Mouse (Mus musculus): ENCODE measurements around the gene Rpl31.

The Rpl31 gene

GRCm38 (mm10) chr1:39368267-39368841 is 712 bp downstream of the Rpl31 start:
- DNase-seq = peak; percentile 34

DNA sequence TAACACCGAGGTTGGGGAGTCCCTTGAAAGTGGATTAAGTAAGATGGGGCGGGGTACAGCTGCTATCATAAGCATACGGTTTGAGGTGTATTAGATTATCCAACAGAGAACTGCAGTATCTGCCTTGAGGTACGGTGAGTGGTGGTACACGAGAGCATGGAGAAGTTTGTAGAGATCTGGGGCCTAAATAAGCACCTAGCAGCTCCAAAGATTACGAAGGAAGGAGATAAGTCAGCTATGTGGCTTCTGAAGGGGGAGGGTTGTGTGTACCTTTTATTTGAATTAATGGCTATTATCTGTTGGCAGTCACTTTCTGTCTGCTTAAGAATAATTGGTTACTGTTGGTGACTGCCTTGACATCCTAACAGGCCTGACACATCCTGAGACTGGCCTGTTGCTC is 2.8 kb downstream of the Rpl31 start:
- DNase-seq = no peak

- DNase-seq = no peak
These were observed 4.7 kb downstream of the Rpl31 start for GRCm38 (mm10) chr1:39372220-39372843.

DNA sequence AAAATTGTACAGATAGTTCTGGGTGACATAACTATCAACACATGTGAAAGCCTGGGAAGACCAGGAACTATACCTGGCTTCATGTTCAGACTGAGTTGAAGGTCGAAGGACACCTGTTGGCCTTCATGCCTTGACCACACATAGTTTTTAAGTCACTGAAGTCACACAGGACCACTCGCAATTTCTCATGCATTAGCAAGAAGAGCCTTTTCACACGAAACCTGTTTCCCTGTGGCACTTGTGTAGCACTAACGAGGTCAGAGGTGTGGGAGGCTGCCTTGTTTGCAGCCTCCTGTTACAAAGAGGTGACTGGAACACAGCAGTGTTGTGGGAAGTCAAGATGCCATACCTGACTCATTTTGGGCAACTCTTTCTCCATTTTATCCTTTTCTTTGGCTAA is 5.7 kb downstream of the Rpl31 start:
- no peak for DNase-seq

- DNase-seq = no peak
These were observed 6.7 kb downstream of the Rpl31 start for GRCm38 (mm10) chr1:39374231-39374809.

DNA sequence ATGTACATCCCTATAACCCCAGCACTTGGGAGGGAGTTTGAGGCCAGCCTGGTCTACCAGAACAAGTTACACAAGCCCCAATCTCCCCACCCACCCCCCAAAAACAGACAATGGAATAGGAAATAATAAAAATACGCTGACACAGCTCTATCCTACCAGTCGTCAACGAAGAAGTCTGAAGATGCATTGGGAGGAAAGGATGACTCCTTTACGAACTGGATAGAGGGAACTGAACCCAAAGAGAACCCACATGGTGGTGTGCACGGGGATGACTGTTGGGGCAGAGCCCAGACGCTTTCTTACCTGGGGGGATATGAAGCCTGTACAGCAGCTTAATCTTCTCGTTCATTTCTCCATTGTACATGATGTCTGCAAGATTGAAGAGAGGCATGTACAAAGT is 8.5 kb downstream of the Rpl31 start:
- DNase-seq = no peak

- no peak for DNase-seq
These were observed 9.1 kb downstream of the Rpl31 start for GRCm38 (mm10) chr1:39376726-39377240.

- DNase-seq = no peak
These were observed 10.9 kb downstream of the Rpl31 start for GRCm38 (mm10) chr1:39378540-39378939.

DNA sequence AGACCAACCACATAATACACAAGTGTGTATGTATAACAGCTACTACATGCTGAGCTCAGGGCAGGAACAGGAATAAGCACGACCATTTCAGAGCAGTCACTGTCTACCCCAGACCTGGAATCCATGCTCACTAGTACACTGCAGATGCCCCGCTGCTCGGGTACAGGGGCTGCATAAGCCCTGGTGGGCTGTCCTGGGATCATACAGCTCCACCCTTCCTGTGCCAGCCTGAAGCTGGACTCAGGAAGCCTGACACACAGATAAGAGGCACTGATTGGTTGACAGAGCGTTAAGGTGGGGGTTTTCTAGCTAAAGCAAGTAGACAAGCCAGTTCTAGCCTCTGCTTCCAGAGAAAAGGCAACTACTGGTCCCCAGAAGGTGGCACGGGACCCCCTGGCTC is 11.4 kb downstream of the Rpl31 start:
- no peak for DNase-seq

DNA sequence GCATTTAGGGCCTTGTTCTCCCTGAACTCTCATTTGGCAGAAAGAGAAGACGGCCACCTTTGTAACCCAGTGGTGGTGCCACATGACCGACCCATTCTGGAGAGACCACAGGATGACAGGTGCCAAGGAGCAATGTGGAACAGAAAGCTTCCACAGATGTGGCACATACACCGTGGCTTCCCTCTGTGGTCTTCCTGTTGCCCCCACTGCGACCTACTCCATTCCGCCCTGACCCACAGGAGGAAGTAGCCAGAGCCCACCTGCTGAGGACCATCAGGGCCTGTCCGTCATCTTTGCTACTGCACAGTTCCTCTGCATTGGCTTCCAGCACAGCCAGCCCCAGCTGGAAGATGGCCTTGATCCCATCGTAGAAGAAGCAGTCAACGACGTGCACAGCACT is 13.4 kb downstream of the Rpl31 start:
- no peak for DNase-seq

DNA sequence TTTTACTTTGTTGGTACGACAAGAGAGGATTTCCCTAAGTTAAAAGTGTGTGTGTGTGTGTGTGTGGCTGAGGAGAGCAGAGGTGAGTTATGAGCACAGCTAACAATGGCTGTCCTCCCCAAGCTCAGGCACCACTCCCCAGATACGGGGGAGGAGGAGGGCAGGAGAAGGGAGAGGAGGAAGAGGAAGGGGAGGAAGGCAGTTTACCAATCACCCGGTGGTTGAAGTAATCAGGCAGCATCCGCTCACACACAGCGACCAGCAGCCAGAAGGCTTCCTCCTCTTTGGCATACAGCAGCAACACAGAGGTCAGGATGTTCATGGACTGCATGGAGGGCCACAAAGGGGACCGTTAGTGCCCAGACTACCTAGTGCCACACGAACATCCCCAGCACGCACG is 17.3 kb downstream of the Rpl31 start:
- no peak for DNase-seq

GRCm38 (mm10) chr1:39386456-39386855 is 18.8 kb downstream of the Rpl31 start:
- no peak for DNase-seq

DNA sequence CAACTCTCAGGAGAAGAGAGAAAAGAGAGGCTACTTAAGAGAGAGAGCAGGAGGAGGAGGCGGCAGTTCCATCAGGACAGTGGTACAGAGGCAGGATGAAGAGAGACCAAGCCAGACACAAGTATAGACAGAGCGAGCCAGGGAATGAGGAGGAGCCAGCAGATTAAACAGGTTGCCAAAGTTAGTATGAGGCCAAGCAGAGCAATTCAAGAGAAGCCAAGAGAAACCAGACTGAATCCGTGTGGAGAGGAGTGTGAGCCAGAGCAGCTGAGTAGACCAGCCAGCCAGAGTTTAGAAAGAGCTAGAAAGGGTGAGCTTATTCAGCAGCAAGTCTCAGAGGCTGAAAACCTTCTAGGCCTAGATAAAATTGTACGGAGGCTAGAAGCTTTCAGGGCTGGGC is 19.9 kb downstream of the Rpl31 start:
- no peak for DNase-seq

- DNase-seq = no peak
These were observed 20.5 kb downstream of the Rpl31 start for GRCm38 (mm10) chr1:39388163-39388562.

DNA sequence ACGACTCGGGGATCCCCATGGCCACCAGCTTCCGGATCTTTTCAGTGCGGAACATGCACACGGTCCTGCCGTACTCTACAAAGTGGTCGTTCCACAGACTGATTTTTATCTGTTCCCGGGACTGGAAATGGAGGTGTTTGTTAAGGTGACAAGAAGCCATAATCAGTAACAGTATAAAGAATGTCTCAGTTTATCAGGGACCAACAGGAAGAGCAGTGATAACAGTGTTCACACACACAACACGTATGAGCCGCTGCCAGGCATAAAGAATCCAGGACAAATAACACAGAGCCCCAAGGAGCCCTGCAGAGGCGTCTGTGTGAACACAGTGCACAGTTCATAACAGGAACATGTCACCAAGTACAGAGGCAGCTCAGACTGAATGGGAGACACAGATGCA is 21.7 kb downstream of the Rpl31 start:
- no peak for DNase-seq

DNA sequence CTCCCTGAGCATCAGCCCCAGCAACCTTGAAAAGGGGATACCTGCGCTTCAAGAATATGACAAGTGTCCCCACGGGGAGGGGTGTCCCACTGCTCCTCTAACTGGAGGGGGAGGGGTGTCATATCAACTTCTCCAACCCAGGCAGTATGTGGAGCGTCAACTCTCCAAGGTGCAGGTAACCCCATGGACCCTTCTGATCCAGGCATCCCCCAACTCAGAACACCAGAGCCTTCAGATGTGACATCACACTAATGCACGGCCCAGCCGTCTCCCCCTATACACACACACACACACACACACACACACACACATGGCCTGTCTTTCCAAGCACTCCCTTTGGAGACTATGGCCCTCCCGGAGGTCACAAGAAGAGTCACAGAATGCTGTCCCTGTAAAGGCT is 24.0 kb downstream of the Rpl31 start:
- no peak for DNase-seq

DNA sequence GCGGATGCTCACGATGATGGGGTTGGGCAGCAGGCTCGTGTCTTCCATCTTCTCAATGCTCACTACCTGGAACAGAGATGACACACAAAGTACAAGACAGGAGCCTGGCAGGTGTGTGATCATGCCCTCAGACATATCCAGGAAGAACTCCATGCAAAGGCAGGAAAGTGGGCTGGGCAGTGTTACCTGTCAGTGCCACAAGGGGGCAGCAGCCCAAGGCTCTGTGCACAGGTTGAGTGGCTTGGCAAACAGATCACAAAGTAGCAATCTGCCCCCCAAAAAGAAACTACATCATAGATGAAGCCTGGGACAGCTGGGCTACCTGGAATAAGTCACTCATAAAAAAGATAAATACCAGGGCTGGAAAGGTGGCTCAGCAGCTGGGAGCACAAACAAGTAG is 24.5 kb downstream of the Rpl31 start:
- peak; percentile 86 for DNase-seq

- peak; percentile 22 for DNase-seq
These were observed 25.7 kb downstream of the Rpl31 start for GRCm38 (mm10) chr1:39393217-39393867.

GRCm38 (mm10) chr1:39394096-39394495 is 26.5 kb downstream of the Rpl31 start:
- DNase-seq = no peak

- no peak for DNase-seq
These were observed 27.0 kb downstream of the Rpl31 start for GRCm38 (mm10) chr1:39394650-39395049.

DNA sequence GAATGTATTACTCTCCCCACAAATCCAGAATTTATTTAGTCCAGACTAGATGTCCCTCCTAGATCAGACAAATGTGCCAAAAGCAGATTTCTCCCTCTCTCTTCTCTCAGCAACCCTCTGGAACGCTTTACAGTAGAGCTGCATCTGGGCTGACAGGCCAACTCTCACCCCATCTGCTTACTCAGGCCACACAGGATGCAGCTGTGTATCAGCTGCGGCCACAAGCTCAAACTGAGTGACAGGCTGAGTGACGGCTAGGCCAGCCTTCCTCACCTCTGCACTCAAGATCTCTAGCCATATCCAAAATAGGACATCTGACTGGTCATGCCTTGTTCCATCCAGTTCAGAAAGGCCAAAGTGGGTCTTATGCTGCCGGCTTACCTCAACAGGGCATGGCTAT is 28.7 kb downstream of the Rpl31 start:
- no peak for DNase-seq

DNA sequence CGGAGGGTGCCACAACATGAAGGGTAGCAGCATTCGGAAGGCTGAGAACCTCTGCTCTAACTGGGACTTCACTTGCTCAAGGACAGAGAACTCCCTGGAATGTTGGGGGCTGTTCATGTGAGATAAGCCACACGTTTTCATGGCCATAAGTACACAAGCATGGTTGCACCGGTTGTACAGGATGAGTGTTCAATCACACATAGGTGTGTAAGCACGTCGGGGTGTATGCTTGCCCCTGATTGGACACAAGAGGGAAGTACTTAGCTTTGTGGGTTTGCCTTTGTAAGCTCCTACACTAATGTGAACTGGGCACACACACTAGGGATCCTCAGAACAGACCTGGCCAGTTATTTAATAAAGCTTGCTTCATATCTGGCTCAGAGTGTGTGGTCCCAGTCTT is 30.6 kb downstream of the Rpl31 start:
- DNase-seq = no peak

DNA sequence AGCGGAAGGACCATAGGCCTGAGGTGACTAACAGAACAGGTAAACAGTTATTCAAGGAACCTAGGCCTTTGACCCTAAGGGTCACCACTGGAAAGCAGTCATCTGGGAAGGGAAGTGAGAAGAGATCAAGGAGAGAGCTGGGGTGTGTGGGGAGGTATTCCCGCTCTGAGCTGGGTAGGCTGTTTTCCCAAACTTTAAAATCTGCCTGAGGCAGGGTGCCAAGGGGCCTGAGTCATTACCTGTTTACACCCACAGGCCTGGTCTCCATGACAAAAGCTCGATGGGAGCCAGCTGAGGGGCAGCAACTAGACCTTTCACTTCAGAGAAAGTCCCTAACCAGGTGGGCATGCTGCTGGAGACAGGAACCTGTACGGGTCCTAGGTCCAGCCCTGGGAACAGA is 31.6 kb downstream of the Rpl31 start:
- peak; percentile 49 for DNase-seq

DNA sequence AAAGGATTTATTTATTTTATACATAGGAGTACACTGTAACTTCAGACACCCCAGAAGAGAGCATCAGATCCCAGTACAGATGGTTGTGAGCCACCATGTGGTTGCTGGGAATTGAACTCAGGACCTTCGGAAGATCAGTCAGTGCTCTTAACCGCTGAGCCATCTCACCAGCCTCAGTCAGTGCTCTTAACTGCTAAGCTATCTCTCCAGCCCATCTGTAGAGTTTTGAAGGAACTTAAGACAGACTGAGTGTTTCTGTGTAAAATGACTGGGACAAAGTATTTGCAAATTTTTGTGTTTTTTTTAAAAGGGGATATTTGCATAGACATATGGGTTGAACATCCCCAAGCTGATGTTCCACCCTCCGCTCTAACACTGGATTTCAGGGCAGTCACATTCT is 32.5 kb downstream of the Rpl31 start:
- no peak for DNase-seq

Data from lung, postnatal 14 days (tissue).